Mouse (Mus musculus) spleen, adult 2 months (tissue): ENCODE results near the gene Ugt1a10. TPM values are rescaled to one million over a fixed set of nuclear protein-coding genes. Genes with fewer than 3 reads are reported as not detected.
"Not testable (repeated sequence)": the region's sequence is repeated elsewhere in the genome, so short reads cannot be mapped to it uniquely, and the experiment has no call there.

ENCODE experiments used
- DNase-seq, 2 experiments: peaks; one replicate each; pipeline versions ENCODE4 v3.0.0 to v3.0.0-alpha.2; 2012 to 2021; ENCODE audit warnings: low spot score in 2 of 2, low read depth in 1 of 2
- H3K27ac ChIP-seq: fragments of 200-500 bp; 2 replicates; pipeline ENCODE4 v1.5.1; 2012; ENCODE audit warnings: low read length, inconsistent platforms; ENCODE audit not compliant: insufficient read depth
- H3K27me3 ChIP-seq: fragments of 200-500 bp; 2 replicates; pipeline ENCODE4 v1.6.1; 2012; ENCODE audit warnings: mild to moderate bottlenecking, moderate library complexity, low read length, inconsistent platforms; ENCODE audit not compliant: control insufficient read depth, insufficient read depth
- H3K36me3 ChIP-seq: fragments of 200-500 bp; 2 replicates; pipeline ENCODE4 v1.6.1; 2012; ENCODE audit warnings: mild to moderate bottlenecking, low read length, inconsistent platforms; ENCODE audit not compliant: control insufficient read depth, insufficient read depth
- H3K4me1 ChIP-seq: fragments of 200-500 bp; 2 replicates; pipeline ENCODE4 v1.6.1; 2011; ENCODE audit warnings: inconsistent platforms; ENCODE audit not compliant: control insufficient read depth, insufficient read depth, insufficient read length
- H3K4me3 ChIP-seq: fragments of 200-500 bp; 2 replicates; pipeline ENCODE4 v1.5.1; 2011; ENCODE audit warnings: mild to moderate bottlenecking, inconsistent platforms; ENCODE audit not compliant: insufficient read depth, insufficient read length; ENCODE audit errors: extremely low read depth
- CTCF ChIP-seq: fragments of 200-500 bp; IDR thresholded peaks from 2 replicates; pipeline ENCODE4 v1.5.1; 2011; ENCODE audit warnings: mild to moderate bottlenecking, inconsistent platforms; ENCODE audit not compliant: insufficient read depth, insufficient read length, insufficient replicate concordance; ENCODE audit errors: extremely low read depth
- POLR2A ChIP-seq: fragments of 200-500 bp; IDR thresholded peaks from 2 replicates; pipeline ENCODE4 v1.6.1; 2011; ENCODE audit warnings: low read depth, low read length, inconsistent platforms
- WGBS: fragments of 180-500 bp; shearing (Covaris S2); methylation state at CpG from one replicate; pipeline ENCODE4 v1.1.7; 2018; 5-methylcytosine and 5-hydroxymethylcytosine counted together
- polyA plus RNA-seq: library from polyadenylated mRNA; depleted of rRNA; stranded (reverse); fragments of >200 nt; gene quantifications from 2 replicates; pipeline ENCODE4 v1.2.3, GENCODE M21; 2012

The Ugt1a10 gene
- polyA plus RNA-seq, 1 experiment: not detected

DNA sequence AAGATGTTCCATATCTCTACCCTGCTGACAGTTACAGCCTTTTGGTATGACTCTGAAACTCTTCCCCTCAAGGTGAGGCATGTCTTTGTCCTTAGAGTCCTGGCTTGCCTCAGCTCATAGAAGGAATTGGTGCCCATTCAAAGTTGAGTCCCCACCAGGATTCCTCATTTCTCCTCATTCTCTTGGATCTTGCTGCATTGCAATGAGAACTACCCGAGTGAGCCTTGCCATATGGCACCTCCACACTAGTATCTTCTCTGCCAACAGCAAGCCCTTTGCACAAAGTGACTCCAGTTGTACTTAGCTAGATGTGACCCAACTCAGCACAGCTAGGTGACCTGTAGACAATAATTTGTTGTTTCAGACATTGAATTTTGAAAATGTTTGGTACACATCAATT, 168.4 kb downstream of the Ugt1a10 start:
- Histone ChIP-seq H3K27ac (no peak overlapping the region), H3K27me3 (no peaks in the 10 kb centered on the region), H3K36me3 (no peaks in the 10 kb centered on the region), H3K4me3 (no peak overlapping the region), H3K4me1 (no peaks in the 10 kb centered on the region)
- 58% methylated on average over 1 of the region's 1 CpGs for WGBS
- TF ChIP-seq POLR2A (no peak), CTCF (no peak)
- DNase-seq: no peak

DNA sequence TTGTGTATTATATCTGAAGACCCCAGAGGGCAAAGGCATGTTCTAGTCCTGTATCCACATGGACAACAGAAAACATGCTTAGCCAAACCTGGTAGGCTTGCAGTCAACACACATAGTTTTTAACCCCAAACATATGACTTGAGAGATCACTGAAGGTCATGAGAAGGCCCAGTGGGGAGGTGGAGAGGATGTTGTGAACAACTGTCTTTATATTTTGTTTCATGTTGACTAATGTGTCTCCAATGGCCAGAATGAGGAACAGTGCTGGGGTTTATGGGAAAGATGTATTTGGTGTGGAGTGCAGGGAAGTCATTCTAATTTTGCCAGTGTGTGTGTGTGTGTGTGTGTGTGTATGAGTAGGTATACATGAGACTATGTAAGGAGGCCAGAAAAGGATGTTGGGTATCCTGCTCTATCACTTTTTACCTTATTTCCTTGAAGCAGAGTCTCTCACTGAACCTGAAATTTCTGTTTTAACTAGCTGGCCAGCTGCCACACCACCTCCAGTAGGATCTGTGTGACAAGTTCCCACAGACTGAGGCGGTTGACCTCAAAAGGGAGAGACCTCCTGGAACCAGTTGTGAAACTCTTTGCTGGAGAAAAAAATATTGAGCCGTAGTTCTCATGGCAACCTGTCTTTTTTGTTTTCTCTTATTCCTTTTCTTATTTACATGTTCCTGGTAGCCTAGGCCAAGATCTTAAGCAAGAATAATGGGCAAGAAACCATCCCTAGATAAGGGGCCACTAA, 169.0 kb downstream of the Ugt1a10 start:
- 67% methylated on average over 2 of the region's 2 CpGs for WGBS
- TF ChIP-seq POLR2A (no peak), CTCF (no peak)
- Histone ChIP-seq H3K27ac (no peak overlapping the region), H3K4me3 (no peak overlapping the region), H3K36me3 (no peaks in the 10 kb centered on the region), H3K4me1 (no peaks in the 10 kb centered on the region), H3K27me3 (no peaks in the 10 kb centered on the region)
- DNase-seq: no peak

DNA sequence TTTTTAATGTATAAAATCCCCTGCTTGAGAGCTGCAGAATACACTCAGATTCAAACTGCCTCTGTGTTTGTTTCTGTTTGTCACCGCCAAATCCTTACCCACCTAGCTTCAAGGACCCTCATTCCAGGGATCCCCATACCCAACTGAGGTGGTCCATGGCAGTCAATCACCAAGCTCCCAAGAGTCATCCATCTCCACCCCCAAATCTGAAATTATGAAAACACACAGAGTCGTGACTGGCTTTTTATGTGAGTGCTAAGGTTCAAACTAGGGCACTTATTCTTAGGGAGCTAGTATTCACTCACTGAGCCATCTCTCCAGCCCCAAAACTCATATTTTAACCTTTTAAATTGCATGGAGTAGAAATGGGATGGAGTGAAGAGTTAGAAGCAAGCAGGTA, 170.1 kb downstream of the Ugt1a10 start:
- not testable (repeated sequence) for H3K36me3 ChIP-seq, DNase-seq, H3K27me3 ChIP-seq, H3K4me3 ChIP-seq, H3K4me1 ChIP-seq, H3K27ac ChIP-seq
- 37% methylated on average over 2 of the region's 2 CpGs for WGBS

DNA sequence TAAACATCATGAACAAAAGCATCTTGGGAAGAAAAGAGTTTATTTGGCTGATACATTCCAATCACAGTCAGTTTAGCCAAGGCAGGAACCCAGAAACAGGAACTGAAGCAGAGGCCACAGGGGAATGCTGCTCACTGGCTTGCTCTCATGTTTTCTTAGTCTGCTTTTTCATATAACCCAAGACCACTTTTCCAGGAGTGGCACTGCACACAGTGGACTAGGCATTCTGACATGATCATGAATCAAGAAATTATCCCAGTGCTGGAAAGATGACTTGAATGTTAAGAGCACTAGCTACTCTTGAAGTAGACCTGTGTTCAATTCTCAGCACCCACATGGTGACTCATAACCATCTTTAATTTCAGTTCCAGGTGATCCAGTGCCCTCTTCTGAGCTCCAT, 170.6 kb downstream of the Ugt1a10 start:
- no peak for DNase-seq
- H3K36me3 ChIP-seq: no peaks in the 10 kb centered on the region
- H3K27ac ChIP-seq: no peak overlapping the region
- H3K27me3 ChIP-seq: no peaks in the 10 kb centered on the region
- no peak overlapping the region for H3K4me3 ChIP-seq
- no peaks in the 10 kb centered on the region for H3K4me1 ChIP-seq
- TF ChIP-seq POLR2A (no peak), CTCF (no peak)

DNA sequence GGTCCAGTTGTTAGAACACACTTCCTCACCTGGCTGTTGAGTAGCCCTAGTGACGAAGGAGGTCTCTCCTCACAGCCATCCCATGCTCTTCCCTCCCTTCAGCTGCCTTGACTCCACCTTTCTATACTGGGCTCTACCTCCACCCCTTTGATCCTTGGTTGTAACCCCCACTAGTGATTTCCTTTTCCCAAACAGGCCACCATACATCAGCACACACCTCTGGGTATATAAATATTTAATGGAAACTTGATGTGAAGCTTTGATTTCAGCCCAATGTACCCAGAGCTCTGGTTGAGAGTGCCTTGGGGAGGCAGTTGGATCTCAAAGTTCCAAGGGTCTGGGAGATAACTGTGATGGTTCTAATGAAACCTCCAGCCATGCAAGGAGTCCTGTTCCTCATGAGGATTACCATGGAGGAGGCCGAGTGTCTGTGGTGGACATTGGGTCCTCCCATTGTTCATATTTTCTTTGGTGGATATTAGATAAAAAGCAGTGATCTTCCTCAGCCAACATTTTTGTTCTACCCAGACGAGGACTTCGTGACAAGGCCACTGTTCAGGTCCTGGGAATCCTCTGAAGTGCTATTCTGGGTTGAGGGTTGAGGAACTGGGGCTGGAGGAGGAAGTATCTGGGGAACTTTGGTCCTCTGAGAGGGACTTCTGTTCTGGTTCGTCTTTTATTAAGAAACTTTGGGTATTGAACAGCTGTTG, 171.6 kb downstream of the Ugt1a10 start, which contains the start of gene Mroh2a:
TSS of gene Mroh2a (plus strand) at position 317 of the 710 bp plus-strand sequence.
- WGBS: 48% methylated on average over 5 of the region's 5 CpGs
- Histone ChIP-seq H3K36me3 (no peaks in the 10 kb centered on the region), H3K4me3 (no peak within 1 kb of the TSS), H3K27me3 (no peaks in the 10 kb centered on the region), H3K4me1 (no peaks in the 10 kb centered on the region), H3K27ac (no peak within 1 kb of the TSS)
- DNase-seq: no peak
- TF ChIP-seq CTCF (no peak), POLR2A (no peak)

DNA sequence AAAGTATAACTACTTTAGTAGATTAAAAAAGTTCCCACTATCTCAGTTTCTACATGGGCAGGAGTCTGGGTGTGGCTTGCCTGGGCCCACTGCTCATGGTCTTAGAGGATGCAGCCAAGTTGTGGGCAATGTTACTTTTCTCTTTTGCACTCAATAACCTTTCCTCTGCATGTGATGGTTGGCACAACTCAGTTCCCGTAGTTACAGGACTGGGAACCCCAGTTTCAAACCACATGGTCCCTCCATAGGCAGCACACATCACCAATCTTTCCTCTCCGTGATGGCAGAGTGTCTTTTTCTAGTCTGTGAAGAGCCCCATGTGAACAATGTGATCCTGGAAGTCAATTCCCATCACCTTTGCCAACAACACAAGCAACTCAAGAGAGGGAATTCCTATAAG, 172.3 kb downstream of the Ugt1a10 start:
- WGBS: 60% methylated on average over 2 of the region's 2 CpGs
- no peak for DNase-seq

DNA sequence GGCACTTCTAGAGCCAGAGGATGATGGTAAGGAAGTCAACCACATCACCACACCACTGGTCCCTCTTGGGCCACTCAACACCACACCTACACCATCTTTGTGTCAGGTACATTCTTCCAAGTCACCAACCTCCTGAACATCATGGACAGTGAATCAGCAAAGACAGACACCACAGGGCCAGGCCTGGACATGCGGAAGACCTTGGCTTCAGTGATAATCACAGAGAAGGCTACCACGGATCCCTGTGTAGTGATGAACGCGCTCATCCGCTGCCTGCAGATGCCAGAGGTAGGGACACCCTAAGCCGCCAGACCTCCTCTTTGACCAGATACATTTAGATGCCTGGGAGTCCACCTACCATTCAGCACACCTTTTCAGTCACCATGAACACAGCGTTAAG, 172.9 kb downstream of the Ugt1a10 start:
- Histone ChIP-seq H3K27ac (no peak overlapping the region), H3K4me1 (no peaks in the 10 kb centered on the region), H3K27me3 (no peaks in the 10 kb centered on the region), H3K36me3 (no peaks in the 10 kb centered on the region), H3K4me3 (no peak overlapping the region)
- TF ChIP-seq POLR2A (no peak), CTCF (no peak)
- WGBS: 71% methylated on average over 7 of the region's 7 CpGs
- no peak for DNase-seq

More for the DNA sequence above, 172.3 kb downstream of the Ugt1a10 start:
- Histone ChIP-seq H3K4me3 (no peak overlapping the region), H3K27me3 (no peaks in the 10 kb centered on the region), H3K27ac (no peak overlapping the region), H3K4me1 (no peaks in the 10 kb centered on the region), H3K36me3 (no peaks in the 10 kb centered on the region)
- no peak for TF ChIP-seq CTCF
- no peak for TF ChIP-seq POLR2A
